Mouse (Mus musculus): ENCODE results near the gene Bhlhe23. TPM values are rescaled to one million over a fixed set of nuclear protein-coding genes. Genes with fewer than 3 reads are reported as not detected.

Bhlhe23 gene
- polyA plus RNA-seq (2015; fragmentation: Nextera tagmentation; extraction: Ambion mirVana): 1.2 and 2.5 TPM in 2 replicates

- Histone ChIP-seq H3K4me2 (peak within 1 kb of the TSS; percentile 57), H3K36me3 (no peaks in the 10 kb centered on the region), H3K4me3 (peak within 1 kb of the TSS; percentile 37), H3K4me1 (replicated peaks) (peaks cover 17% of the 10 kb centered on the region), H3K27ac (no peak within 1 kb of the TSS), H3K9ac (peak within 1 kb of the TSS; percentile 19; the same call in 1 of the 2 replicates), H3K27me3 (peaks cover 94% of the 10 kb centered on the region), H3K9me3 (no peaks in the 10 kb centered on the region; the same call in 1 of the 2 replicates)
- no peak for ATAC-seq (ENCODE audit: low FRiP score)
- 1% methylated on average over 28 of the region's 28 CpGs for WGBS
These were observed at the start of gene Bhlhe23 for GRCm38 (mm10) chr2:180776793-180777192. TSS of gene Bhlhe23 (minus strand) at chr2:180776900.

GRCm38 (mm10) chr2:180825147-180825941 lies 48.6 kb upstream of the Bhlhe23 start:
- WGBS: 34% methylated on average over 11 of the region's 11 CpGs
- Histone ChIP-seq H3K27ac (peak overlapping the region; percentile 89), H3K9me3 (no peaks in the 10 kb centered on the region), H3K27me3 (0 out of 2 replicates have a peak, but pooled peaks cover 4% of the 10 kb centered on the region), H3K4me1 (replicated peaks) (peaks cover 35% of the 10 kb centered on the region), H3K36me3 (no peaks in the 10 kb centered on the region), H3K4me2 (no peak overlapping the region), H3K9ac (peak overlapping the region; percentile 59; the same call in 1 of the 2 replicates), H3K4me3 (no peak overlapping the region)
- peak; percentile 43; the same call in 1 of the 2 replicates for ATAC-seq (ENCODE audit: low FRiP score)

- no peaks in the 10 kb centered on the region for H3K9me3 ChIP-seq
- H3K27me3 ChIP-seq: 0 out of 2 replicates have a peak, but pooled peaks cover 4% of the 10 kb centered on the region
- no peak for ATAC-seq (ENCODE audit: low FRiP score)
- peak overlapping the region; percentile 89 for H3K27ac ChIP-seq
- no peak overlapping the region for H3K9ac ChIP-seq
- H3K4me1 ChIP-seq (replicated peaks): peaks cover 35% of the 10 kb centered on the region
- H3K4me2 ChIP-seq: no peak overlapping the region
- no peaks in the 10 kb centered on the region for H3K36me3 ChIP-seq
- no peak overlapping the region for H3K4me3 ChIP-seq
- 79% methylated on average over 4 of the region's 4 CpGs for WGBS
These were observed 48.0 kb upstream of the Bhlhe23 start for GRCm38 (mm10) chr2:180824724-180825123.

- Histone ChIP-seq H3K9ac (no peak overlapping the region), H3K4me1 (replicated peaks) (peaks cover 35% of the 10 kb centered on the region), H3K27me3 (0 out of 2 replicates have a peak, but pooled peaks cover 4% of the 10 kb centered on the region), H3K36me3 (no peaks in the 10 kb centered on the region), H3K9me3 (no peaks in the 10 kb centered on the region), H3K27ac (peak overlapping the region; percentile 89), H3K4me3 (no peak overlapping the region), H3K4me2 (no peak overlapping the region)
- ATAC-seq (ENCODE audit: low FRiP score): no peak
- WGBS: 69% methylated on average over 4 of the region's 4 CpGs
These were observed 47.4 kb upstream of the Bhlhe23 start for GRCm38 (mm10) chr2:180824061-180824460.

GRCm38 (mm10) chr2:180822476-180822875 lies 45.8 kb upstream of the Bhlhe23 start:
- H3K36me3 ChIP-seq: no peaks in the 10 kb centered on the region
- no peak overlapping the region for H3K27ac ChIP-seq
- H3K4me3 ChIP-seq: no peak overlapping the region
- 0 out of 2 replicates have a peak, but pooled peaks cover 4% of the 10 kb centered on the region for H3K27me3 ChIP-seq
- peaks cover 43% of the 10 kb centered on the region for H3K4me1 ChIP-seq (replicated peaks)
- H3K9ac ChIP-seq: no peak overlapping the region
- peak; percentile 49; the same call in 1 of the 2 replicates for ATAC-seq (ENCODE audit: low FRiP score)
- no peaks in the 10 kb centered on the region for H3K9me3 ChIP-seq
- 45% methylated on average over 6 of the region's 6 CpGs for whole genome bisulfite sequencing
- H3K4me2 ChIP-seq: no peak overlapping the region

- Histone ChIP-seq H3K36me3 (no peaks in the 10 kb centered on the region), H3K9me3 (no peaks in the 10 kb centered on the region)
- 62% methylated on average over 2 of the region's 2 CpGs for WGBS
These were observed 42.8 kb upstream of the Bhlhe23 start for GRCm38 (mm10) chr2:180819504-180819903.

GRCm38 (mm10) chr2:180816440-180817065 lies 39.9 kb upstream of the Bhlhe23 start:
- Histone ChIP-seq H3K9me3 (no peaks in the 10 kb centered on the region), H3K4me2 (no peak overlapping the region), H3K36me3 (no peaks in the 10 kb centered on the region), H3K4me1 (replicated peaks) (peaks cover 20% of the 10 kb centered on the region), H3K4me3 (no peak overlapping the region), H3K27ac (peak overlapping the region; percentile 79), H3K9ac (no peak overlapping the region), H3K27me3 (0 out of 2 replicates have a peak, but pooled peaks cover 3% of the 10 kb centered on the region)
- 53% methylated on average over 6 of the region's 6 CpGs for WGBS
- no peak for ATAC-seq (ENCODE audit: low FRiP score)

More at GRCm38 (mm10) chr2:180819504-180819903, 42.8 kb upstream of the Bhlhe23 start:
- Histone ChIP-seq H3K27ac (no peak overlapping the region), H3K4me1 (replicated peaks) (peaks cover 35% of the 10 kb centered on the region), H3K4me3 (no peak overlapping the region), H3K9ac (no peak overlapping the region), H3K4me2 (no peak overlapping the region), H3K27me3 (0 out of 2 replicates have a peak, but pooled peaks cover under 1% of the 10 kb centered on the region)
- ATAC-seq (ENCODE audit: low FRiP score): no peak

GRCm38 (mm10) chr2:180813982-180814568 lies 37.4 kb upstream of the Bhlhe23 start:
- peaks cover 20% of the 10 kb centered on the region for H3K4me1 ChIP-seq (replicated peaks)
- WGBS: 72% methylated on average over 4 of the region's 4 CpGs
- no peak overlapping the region for H3K4me3 ChIP-seq
- no peak overlapping the region for H3K4me2 ChIP-seq
- H3K27ac ChIP-seq: no peak overlapping the region
- H3K9ac ChIP-seq: no peak overlapping the region
- H3K9me3 ChIP-seq: no peaks in the 10 kb centered on the region
- ATAC-seq (ENCODE audit: low FRiP score): no peak
- no peaks in the 10 kb centered on the region for H3K36me3 ChIP-seq
- 0 out of 2 replicates have a peak, but pooled peaks cover 5% of the 10 kb centered on the region for H3K27me3 ChIP-seq

GRCm38 (mm10) chr2:180811002-180811401 lies 34.3 kb upstream of the Bhlhe23 start:
- Histone ChIP-seq H3K4me1 (replicated peaks) (peaks cover 1% of the 10 kb centered on the region; the same call in 1 of the 2 replicates), H3K27me3 (0 out of 2 replicates have a peak, but pooled peaks cover 11% of the 10 kb centered on the region), H3K4me2 (no peak overlapping the region), H3K9me3 (no peaks in the 10 kb centered on the region), H3K27ac (no peak overlapping the region), H3K4me3 (no peak overlapping the region), H3K36me3 (no peaks in the 10 kb centered on the region), H3K9ac (no peak overlapping the region)
- 65% methylated on average over 2 of the region's 2 CpGs for WGBS
- ATAC-seq (ENCODE audit: low FRiP score): no peak

GRCm38 (mm10) chr2:180809510-180809909 lies 32.8 kb upstream of the Bhlhe23 start:
- Histone ChIP-seq H3K4me1 (replicated peaks) (peaks cover 12% of the 10 kb centered on the region), H3K9me3 (no peaks in the 10 kb centered on the region), H3K4me2 (no peak overlapping the region), H3K27me3 (0 out of 2 replicates have a peak, but pooled peaks cover 11% of the 10 kb centered on the region), H3K9ac (no peak overlapping the region), H3K4me3 (no peak overlapping the region), H3K27ac (no peak overlapping the region), H3K36me3 (no peaks in the 10 kb centered on the region)
- 82% methylated on average over 10 of the region's 10 CpGs for WGBS
- ATAC-seq (ENCODE audit: low FRiP score): no peak

GRCm38 (mm10) chr2:180805966-180806365 lies 29.3 kb upstream of the Bhlhe23 start:
- Histone ChIP-seq H3K27ac (no peak overlapping the region), H3K27me3 (0 out of 2 replicates have a peak, but pooled peaks cover 13% of the 10 kb centered on the region), H3K9me3 (no peaks in the 10 kb centered on the region), H3K4me1 (replicated peaks) (peaks cover 19% of the 10 kb centered on the region), H3K36me3 (no peaks in the 10 kb centered on the region), H3K4me3 (no peak overlapping the region), H3K9ac (no peak overlapping the region), H3K4me2 (no peak overlapping the region)
- 64% methylated on average over 1 of the region's 1 CpGs for WGBS
- peak; percentile 68 for ATAC-seq (ENCODE audit: low FRiP score)

GRCm38 (mm10) chr2:180796008-180796407 lies 19.3 kb upstream of the Bhlhe23 start:
- Histone ChIP-seq H3K4me2 (no peak overlapping the region), H3K36me3 (no peaks in the 10 kb centered on the region), H3K4me3 (no peak overlapping the region), H3K27me3 (no peaks in the 10 kb centered on the region; the same call in 1 of the 2 replicates), H3K9ac (no peak overlapping the region), H3K9me3 (no peaks in the 10 kb centered on the region), H3K27ac (no peak overlapping the region), H3K4me1 (replicated peaks) (peaks cover 20% of the 10 kb centered on the region)
- no peak for ATAC-seq (ENCODE audit: low FRiP score)
- 52% methylated on average over 4 of the region's 4 CpGs for WGBS

Measured in hindbrain, embryonic 13.5 days (tissue).